Mouse (Mus musculus): Measurements from ENCODE around the gene Dlg2.

Dlg2 gene

DNA sequence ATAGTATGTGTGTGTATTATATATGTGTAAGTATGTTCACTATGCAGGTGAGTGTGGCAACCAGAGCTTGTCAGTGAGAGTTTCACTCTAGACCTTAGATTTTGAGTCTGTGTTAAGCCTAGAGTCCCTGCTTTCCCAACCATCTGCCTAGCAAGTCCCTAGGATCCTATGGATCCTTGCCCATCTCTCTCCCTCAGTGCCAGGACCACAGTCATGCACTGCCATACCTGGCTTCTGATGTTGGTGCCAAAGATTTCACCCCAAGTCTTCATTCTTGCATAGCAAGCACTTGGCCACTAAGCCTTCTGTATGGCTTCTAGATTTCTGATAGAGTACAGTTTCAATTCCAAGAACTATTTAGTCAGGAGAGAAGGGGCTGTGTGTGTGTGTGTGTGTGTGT is 1843.7 kb downstream of the Dlg2 start:
- DNase-seq: no peak

DNA sequence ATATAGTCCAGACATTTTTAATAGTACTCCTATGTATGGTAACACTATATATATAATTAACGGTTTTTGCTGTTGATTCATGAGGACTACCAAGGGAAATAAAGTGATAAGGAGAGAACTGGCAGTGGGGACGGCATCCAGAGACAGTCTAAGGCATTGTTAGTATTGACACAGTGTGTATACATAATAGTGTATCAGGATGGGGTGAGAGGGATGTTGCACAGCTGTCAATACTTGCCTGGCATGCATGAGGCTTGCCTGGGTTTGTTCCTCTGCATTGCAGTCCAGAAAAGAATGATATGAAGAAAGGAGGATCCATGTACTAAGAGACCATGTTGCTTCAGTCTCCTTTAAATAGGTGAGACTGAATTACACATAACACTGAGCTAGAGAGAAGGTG is 1845.3 kb downstream of the Dlg2 start:
- DNase-seq: peak; percentile 20

DNA sequence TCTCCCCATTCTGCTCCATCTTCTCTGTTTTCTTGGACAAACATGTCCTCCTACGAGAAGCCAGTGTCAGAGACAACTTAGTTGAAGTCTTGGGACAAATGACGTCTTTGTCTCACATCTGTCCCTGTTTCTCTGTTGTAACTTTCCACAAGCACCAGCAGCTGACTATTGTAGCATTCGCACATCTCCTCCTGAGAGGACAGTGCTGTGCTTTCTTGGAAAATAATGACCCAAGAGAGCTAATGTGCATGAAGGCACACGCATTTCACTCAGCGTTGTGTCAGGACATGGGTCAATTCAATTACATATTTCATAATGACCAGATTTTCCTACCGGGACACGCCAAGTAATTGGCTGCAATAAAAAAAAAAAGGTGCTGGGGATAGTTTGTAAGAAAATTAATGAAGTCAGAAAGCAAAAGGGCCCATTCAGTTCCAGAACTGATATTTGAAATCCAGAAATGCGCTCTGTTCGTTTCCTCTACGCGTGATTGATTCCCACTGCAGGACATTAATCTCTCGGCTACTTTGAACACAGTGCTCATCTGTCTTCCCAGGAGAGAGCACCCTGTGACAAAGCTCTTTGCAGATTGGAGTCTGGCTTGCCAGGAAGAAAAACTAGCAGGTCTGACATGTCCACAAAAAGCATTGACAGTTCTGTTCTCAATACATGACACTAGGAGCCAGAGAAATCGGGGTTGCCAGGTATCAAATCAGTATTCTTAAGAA is 1846.0 kb downstream of the Dlg2 start:
- peak; percentile 13 for DNase-seq

DNA sequence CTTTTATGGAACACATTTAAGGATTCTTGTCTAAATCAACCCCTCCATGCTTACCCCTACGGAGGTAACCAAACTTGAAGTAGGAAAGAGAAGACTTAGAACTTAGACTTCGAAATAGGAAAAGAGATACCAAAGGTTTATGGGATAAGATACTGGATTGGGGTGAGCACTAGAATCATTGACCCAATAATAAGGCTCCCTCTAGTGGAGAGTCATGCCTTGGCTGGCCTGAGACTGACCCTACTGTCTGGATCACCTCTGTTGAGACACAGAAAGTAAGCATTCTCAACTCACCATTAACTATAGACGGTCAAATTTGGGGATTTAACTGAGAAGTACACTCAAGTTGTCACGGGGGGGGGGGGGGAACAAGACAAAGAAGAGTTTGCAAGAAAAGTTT is 1847.2 kb downstream of the Dlg2 start:
- peak; percentile 31 for DNase-seq

DNA sequence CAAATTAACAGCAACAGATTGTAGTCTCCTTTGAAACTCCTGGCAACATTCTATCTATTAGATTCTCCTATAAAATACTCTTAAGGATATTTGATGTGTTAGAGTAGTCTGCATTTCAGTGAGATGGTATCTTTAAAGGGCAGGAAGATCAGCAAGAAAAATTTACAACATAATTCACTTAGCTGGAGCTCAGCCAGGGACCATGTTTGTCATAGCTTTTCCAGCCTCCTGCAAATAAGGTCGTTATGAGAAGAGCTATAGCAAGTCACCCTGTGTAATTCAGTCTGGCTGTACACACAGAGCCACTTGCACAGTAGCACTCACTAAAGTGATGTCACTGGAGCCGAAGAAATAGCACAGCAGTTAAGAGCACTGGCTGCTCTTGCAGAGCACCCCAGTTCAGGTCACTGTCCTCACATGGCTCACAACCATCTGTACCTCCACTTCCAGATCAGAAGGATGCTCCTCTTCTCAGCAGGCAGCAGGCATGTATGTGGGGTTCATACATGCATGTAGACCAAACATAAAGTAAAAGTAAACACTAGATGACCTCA is 1850.9 kb downstream of the Dlg2 start:
- no peak for DNase-seq

DNA sequence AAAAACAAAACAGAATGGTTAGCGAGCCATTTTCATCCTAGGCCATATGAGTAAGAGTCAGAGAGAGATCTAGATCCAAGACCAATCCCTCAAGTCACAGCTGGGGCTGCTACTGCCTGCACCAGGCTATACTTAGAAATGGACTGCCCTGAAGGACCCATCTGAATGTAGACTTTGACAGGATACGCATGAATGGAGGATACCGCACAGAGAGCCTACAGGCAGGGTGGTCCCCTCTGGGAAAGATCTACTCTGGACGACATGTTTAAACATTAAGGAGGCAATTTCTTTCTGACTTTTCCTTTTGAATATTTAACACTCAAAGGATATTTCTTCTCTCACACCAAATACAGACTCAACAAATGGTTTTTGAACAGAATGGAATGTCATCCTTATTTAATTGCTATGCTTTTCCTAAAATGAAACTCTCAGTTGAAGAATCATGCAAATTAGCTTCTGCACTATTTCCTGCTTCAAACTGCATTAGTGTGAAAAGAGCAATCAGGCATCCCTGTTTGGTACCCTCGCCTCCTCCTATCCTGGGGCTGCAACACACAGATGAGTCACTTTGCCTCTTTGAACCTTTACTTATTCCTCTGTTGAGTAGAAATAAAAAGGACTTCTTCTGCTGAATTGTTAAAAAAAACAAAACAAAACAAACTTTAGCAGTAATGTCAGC is 1856.9 kb downstream of the Dlg2 start:
- DNase-seq: no peak

DNA sequence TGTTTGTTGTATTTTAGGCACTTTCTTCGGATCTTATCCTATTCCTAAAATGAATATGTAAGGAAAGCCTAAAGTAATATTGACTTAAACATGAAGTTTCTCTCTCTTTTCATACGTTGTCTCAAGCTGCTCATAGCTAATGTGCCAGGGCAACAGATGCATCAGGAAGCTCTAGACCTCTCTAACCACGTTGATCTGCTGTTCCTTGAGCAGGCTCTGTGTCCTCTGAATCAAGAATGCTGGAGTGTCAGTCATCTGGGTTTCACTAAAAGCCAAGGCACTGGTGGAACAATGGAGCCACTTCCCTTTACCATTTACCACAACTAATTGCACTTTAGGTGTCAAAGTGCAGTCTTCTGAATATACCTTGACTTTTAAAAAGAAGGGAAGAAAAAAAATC is 1880.1 kb downstream of the Dlg2 start:
- DNase-seq: no peak

DNA sequence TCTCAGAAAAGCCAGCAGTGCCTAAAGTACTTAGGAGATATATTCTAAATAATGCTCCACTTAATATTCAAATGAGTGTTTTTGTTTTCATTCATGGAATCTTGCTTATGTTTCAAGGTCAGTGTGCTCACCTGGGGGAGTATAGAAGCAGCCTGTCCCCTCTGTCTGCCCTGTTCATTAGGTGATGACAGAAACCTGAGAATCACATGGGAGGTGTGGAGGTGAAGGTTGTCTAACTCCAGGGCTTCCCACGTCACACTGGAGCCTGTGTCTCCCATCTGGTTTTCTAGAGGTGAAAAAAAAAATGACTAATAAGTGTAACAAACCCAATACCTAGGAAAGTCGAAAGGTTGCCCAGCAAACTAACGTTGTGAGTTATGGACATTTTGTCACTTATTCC is 1886.9 kb downstream of the Dlg2 start:
- no peak for DNase-seq

DNA sequence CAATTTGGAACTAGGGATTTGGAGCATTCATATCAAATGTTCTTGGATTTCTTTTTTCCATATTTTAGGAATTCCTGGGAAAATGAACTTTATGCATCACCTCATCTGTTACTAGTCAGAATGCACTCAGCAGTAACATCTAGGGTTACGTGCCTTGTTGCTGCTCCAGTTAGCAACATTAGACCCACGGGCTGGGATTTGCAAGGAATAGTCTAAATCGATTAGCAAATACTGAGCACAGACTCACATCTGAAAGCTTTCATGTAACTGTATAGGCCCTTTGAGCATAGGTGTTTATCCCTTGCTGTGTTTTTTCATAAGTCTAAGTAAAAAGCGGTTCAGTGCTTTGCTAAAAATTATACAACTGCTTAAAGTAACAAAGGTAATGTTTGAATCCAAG is 1887.3 kb downstream of the Dlg2 start:
- no peak for DNase-seq

DNA sequence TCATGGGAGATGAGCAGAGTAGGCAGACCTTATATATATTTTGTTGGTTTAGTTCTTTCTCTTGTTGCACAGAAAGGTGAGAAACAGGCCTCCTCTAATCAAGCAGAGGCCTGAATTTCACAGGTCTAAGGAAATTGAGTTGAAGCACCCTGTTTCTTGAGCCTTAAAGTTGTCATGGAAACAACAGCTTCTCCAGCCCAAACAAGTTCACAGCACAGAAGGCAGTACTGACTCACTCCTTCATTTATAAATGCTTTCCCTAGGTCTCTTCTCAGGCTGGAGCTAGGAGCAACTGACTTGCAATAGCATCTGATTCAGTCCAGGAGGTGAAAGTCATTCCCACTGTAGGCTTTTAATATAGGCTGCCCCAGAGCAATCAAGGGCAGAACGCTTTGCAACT is 1890.6 kb downstream of the Dlg2 start:
- DNase-seq: no peak

DNA sequence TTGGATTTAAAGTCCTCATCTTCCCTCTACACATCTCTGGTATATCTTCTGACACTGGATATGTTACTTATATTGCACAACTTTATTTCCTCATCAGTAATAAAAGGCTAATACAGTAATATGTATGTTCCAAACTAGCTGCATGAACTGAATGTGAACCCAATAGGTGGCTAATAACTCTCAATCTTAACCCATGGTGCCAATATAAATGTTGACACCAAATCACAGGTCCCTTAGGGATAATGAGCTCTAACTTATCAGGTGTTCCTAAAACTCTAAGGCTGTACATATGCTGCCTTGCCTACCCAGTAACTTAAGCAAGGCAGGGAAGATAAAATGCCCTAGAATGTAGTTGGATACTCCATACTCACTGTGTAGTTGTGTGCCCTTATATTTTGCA is 1894.0 kb downstream of the Dlg2 start:
- DNase-seq: no peak

DNA sequence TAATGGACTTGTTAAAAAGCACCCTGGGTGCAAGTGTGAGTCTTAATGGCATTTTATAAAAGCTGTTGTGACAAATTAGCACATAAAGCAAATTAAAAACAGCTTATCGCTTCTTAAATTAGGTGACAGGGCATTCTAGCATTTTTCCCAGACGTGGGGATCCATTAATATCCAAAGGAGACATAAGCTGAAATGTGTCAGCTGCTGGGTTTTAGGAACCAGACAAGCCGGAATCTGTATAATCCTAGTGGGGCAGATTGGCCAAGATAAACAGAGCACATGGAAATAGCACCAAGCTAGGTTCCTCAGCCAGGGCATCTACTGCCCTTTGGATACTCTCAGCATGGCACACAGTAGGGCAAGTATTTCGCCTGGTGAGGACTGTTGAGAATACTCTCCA is 1895.2 kb downstream of the Dlg2 start:
- no peak for DNase-seq

DNA sequence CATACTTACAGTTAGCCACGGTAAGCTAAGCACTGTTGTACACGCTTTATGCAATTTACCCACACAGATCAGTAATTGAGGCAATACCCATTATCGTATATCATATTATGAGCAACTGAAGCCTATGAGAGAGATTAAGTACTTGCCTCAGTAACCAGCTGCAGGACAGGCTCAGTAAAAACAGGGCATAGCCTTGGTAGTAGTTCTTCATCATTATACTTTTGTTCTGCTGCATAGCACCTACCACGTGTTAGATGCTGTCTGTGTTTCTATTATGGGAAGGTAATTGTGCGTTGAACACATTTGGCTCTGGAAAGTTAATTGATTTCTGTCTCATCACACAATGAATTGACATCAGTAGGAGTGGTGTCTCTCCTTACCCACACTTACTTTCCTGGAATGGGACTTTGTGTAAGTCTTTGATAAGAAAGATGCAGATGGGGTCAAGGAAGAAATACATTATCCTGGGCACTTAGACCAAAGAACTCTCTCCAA is 1897.4 kb downstream of the Dlg2 start:
- DNase-seq: no peak

DNA sequence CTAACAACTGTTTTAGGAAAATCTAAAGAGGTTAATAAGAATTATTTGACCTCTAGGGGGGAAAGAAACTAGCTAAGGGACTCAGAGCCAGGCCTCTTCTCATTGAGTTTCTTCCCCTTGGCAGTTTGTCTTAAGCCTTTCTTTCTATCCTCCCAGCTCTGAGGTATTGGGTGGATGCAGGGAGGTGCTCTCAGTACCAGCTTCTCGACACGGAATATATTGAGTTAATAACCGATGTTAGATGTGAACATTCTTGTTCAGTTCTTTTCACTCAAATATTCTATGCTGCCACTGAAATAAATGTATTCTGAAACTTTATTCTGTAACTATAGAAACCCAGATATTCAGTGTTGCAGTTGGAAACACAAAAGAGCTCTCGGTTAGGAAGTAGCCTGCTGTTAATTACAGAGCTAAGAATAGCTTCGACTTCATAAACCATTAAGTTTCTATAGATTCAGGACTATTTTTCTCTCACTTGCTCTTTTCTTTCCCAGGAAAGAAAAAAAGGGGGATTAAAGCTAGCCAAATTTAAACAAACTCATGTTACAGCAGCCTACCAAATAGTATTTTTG is 1907.5 kb downstream of the Dlg2 start:
- no peak for DNase-seq

DNA sequence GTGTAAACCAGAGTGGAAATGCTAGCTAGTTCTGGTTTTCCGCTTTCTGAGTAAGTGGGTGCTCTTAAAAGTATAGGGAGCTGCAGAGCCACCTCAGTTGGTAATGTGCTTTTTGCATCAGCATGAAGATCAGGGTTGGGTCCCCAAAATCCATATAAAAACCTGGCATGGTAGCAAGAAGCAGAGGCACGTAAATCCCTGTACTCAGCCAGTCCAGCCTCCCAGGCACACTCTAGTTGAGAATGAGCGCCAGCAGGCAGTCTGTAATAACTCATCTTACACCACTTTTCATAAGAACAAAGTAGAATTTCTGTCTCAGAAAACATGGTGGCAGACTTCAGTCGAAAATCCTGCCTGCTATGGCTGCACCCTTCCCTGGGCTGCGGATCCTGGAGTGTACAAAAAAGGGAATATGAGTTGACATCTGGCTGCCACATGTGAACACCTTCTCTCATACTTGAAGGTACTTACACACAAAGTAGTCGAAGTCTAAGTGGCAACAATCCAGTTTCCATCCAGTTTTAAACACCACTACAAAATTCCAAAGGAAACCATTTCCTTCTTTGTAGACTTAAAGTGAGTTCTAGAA is 1915.7 kb downstream of the Dlg2 start:
- no peak for DNase-seq

DNA sequence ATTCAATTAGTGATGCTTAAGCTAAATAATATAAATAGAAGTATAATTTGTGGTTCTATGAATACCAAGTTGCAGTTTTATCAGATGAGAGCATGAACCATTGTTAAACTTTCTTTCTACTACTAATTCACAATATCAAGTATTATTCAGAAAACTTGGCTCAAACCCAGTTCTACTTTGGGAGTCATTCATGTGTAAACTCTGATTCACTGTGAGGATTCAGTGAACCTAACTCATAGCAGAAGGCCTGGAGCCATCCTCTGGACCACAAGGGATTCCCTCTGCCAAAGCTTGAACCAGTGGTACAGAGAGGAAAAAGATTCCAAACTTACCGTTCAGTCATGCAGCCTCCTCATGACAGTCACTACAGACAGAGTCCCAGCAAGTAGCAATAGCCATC is 1920.3 kb downstream of the Dlg2 start:
- no peak for DNase-seq

DNA sequence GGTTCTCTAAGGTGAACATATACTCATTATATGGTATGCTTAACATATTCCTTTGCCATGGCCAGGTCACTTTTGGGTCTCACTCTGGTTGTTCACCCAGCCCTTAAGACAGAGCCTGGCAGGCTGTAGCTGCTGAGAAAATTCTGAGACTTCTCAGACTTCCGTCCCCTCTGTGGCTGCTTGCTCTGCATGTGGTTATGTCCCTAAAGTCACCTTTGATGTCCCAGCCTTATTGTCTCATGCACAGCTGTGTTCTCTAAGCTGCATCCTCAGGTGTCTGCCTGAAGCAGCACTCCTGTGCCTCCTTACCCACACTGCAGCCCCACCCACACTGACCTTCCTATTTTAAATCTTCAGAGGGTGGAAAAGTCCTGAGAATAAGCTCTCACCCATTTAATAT is 1922.4 kb downstream of the Dlg2 start:
- DNase-seq: no peak

DNA sequence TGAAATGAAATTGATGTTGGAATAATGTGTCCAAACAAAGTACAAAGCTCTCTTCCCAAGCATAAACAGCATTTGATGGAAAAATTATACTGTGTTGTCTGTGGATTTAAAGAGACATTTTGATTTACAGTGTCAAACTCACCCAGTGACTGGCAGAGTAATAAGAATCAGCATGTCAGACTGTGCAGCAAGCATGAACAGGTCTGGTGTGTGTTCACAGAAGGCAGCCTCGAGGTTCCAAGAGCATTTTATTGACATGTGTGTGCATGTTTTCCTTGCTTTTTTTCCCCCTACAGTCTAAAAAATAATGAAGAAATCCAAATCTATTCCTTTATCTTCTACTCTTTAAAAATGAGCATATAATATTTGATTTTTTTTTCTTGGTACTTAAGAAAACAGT is 1924.1 kb downstream of the Dlg2 start:
- DNase-seq: no peak

DNA sequence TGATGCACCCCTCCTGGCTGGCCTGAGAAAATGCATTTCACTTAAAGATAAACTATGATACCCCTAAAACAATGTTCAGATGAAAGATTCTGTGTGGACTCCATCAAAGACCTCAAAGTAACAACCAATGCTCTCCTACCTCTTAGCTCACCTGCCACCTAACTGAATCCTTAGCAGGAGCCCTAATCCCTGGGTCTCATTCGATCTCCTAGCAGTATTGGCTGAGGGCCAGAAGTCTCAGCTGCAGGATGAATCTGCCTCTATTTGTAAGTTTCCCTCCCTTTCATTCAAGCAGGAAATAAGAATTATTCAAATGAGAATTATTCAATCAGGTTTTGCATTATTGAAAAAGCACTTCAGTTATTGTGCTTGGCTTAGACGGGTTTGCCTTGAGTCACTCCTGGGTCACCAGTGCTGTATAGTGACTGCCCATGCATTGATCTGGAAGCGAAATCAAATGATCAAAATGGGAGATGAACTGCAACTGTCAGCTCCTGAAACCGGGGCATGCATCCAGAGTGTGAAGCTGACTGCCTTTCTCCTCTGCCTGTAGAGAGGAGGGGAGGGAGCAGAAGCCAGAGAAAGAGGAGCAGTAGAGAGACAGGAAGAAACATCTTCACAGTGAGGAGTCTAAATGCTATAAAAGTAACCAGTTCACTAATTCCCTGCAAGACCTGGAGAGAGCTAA is 1924.7 kb downstream of the Dlg2 start:
- DNase-seq: no peak

DNA sequence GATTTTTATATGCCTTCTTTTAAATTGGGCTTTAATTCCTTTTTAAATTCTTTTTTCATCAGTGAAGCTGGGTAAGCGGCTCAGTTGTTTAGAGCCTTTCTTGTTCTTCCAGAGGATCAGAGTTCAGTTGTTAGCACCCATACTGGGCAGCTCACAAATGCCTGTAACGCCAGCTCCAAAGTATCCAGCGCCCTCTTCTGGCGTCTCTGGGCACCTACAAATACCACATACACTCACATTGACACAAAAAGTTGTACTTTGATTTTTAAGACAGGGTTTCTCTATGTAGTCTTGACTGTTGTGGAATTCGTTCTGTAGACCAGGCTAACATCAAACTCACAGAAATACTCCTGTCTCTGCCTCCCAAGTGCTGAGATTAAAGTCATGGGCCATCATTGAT is 1932.0 kb downstream of the Dlg2 start:
- no peak for DNase-seq

DNA sequence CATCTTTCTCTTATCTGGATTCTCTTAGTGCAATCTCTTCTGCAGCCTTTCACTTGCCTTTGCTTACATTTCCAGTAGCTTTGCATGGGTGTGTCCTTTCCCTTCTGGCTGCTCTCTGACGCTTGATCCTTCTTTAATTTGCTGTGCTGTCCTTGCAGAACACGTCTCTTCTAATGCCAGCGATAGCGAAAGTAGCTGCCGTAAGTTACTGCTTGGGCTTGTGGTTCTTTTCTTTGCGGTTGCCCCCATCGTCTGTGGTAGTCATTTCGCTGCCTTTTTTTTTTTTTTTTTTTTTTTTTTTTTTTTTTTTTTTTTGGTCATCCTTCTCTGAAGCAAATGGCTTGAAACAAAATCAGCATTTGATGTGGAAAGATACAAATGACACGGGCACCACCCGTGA is 1944.0 kb downstream of the Dlg2 start:
- DNase-seq: no peak

DNA sequence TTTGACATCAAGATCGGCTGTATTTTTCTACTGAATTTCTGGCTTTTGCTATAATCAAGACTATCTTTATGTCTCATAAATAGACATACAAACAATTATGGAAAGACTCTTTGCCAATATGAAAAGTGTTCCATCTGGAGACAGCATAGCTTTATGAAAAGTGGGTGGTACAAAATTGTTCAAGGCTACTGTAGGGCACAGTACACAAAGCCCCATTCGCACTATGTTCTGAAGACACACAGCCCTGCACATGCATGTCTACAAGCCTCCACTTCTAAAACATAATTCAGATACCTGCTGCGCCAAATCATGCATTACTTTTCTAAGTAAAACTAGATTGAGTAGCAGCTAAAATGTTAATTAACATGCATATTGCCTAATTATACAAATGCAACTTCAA is 1946.5 kb downstream of the Dlg2 start:
- DNase-seq: no peak

DNA sequence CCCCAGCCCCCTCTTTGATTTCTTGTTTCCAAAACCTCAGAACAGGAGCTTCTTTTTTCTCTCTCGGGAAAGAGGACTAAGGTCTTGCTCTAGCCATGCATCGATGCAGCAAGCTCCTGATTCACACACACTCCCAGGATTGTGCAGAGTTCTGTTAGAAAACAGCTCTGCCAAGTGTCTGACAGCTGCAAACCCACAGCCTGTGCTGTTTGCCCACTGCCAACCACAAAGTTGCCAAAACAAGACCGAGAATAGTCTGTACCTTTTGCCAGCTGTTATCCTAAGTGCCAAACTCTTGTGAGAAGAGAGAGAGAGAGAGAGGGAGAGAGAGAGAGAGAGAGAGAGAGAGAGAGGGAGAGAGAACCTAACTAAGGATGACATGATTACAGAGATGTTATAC is 1948.2 kb downstream of the Dlg2 start:
- DNase-seq: no peak
